Mouse (Mus musculus) embryonic facial prominence, embryonic 13.5 days (tissue): ENCODE results near the gene Zbtb42. TPM values are rescaled to one million over a fixed set of nuclear protein-coding genes. Genes with fewer than 3 reads are reported as not detected.
A peak's percentile ranks its signal among the peaks of the same experiment; 100 is the strongest.

Source experiments
- ATAC-seq: fragments of 200-750 bp; cut with Nextera tagmentation; 2 replicates; pipeline ENCODE4 v1.8.0; 2017; ENCODE audit warnings: low read depth; ENCODE audit not compliant: insufficient number of reproducible peaks, insufficient read depth, low FRiP score, low TSS enrichment
- H3K27ac ChIP-seq: fragments of 300-500 bp; sonication (generic); 2 replicates; pipeline ENCODE4 v1.5.1; 2015; ENCODE audit warnings: moderate library complexity, mild to moderate bottlenecking, inconsistent platforms
- H3K27me3 ChIP-seq: fragments of 300-500 bp; sonication (generic); 2 replicates; pipeline ENCODE4 v1.6.1; 2015; ENCODE audit warnings: mild to moderate bottlenecking, inconsistent platforms
- H3K36me3 ChIP-seq: fragments of 300-500 bp; sonication (generic); 2 replicates; pipeline ENCODE4 v1.6.1; 2015; ENCODE audit warnings: mild to moderate bottlenecking, inconsistent platforms
- H3K4me1 ChIP-seq: fragments of 300-500 bp; sonication (generic); 2 replicates; pipeline ENCODE4 v1.6.1; 2015; ENCODE audit warnings: inconsistent platforms
- H3K4me2 ChIP-seq: fragments of 300-500 bp; sonication (generic); 2 replicates; pipeline ENCODE4 v1.6.1; 2015; ENCODE audit warnings: moderate library complexity, mild to moderate bottlenecking, inconsistent platforms
- H3K4me3 ChIP-seq: fragments of 300-500 bp; sonication (generic); 2 replicates; pipeline ENCODE4 v1.5.1; 2015; ENCODE audit warnings: mild to moderate bottlenecking, inconsistent platforms
- H3K9ac ChIP-seq: fragments of 300-500 bp; sonication (generic); 2 replicates; pipeline ENCODE4 v1.6.1; 2015; ENCODE audit warnings: mild to moderate bottlenecking, inconsistent platforms
- H3K9me3 ChIP-seq: fragments of 300-500 bp; sonication (generic); 2 replicates; pipeline ENCODE4 v1.6.1; 2016; ENCODE audit warnings: inconsistent platforms
- WGBS: fragments of 180-500 bp; shearing (Covaris S2); methylation state at CpG from one replicate; pipeline ENCODE4 v1.1.7; 2015; ENCODE audit warnings: mixed read lengths; 5-methylcytosine and 5-hydroxymethylcytosine counted together
- polyA plus RNA-seq: library from polyadenylated mRNA; unstranded; fragments of >200 nt; fragmentation: Nextera tagmentation; extraction: Ambion mirVana; gene quantifications from 2 replicates; pipeline ENCODE4 v1.2.1, GENCODE M21; 2015

Gene Zbtb42
- polyA plus RNA-seq, 1 experiment from 2014 or later, result 2.3 TPM

DNA sequence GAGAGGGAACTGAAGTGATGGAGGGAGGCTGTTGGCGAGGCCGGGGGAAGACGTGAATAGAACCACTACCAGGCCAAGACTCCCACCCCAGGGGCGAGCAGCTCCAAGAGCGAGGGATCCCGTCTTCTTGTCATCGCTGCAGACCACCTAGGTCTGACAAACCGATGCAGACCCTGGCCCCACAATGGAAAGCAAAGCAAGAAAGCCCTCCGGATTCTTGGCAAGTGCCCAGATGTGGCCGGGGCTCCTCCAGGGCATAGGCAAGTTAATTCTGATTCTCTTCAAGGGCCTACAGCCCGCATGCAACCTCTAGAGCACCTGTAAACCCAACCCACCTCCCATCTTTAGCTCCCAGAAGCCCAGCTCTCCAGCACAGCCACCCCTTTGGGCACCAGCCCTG, 15.3 kb upstream of the Zbtb42 start:
- H3K27ac ChIP-seq, result peak overlapping the region; percentile 56; the same call in 1 of the 2 replicates
- no peak overlapping the region for H3K4me3 ChIP-seq
- peaks cover 94% of the 10 kb centered on the region for H3K36me3 ChIP-seq
- H3K27me3 ChIP-seq, result no peaks in the 10 kb centered on the region
- H3K4me2 ChIP-seq, result no peak overlapping the region
- peaks cover 76% of the 10 kb centered on the region for H3K4me1 ChIP-seq
- WGBS, result 85% methylated on average over 11 of the region's 11 CpGs
- H3K9me3 ChIP-seq, result no peaks in the 10 kb centered on the region
- 0 out of 2 replicates have a peak overlapping the region, but pooled peaks have one; percentile 12 for H3K9ac ChIP-seq
- no peak for ATAC-seq

DNA sequence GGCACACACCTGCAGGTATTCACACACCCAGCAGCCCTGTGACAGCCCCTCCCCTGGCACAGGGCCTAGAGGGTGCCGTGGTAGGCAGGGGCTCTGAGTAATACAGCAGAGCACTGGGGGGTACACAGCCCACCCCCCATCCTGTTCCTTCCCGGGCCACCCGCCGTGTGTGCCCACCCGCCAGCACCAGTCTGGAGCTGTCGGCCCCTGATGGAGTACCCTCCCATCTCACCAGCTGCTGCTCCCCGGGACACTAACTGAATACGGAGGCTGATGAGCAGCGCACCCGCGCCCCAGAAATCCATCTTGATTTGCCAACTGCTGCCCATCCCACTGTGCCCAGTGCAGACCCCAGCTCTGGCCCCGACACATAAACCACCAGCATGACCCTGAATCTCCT, 14.9 kb upstream of the Zbtb42 start:
- Histone ChIP-seq H3K4me1 (peaks cover 76% of the 10 kb centered on the region), H3K27ac (no peak overlapping the region), H3K27me3 (no peaks in the 10 kb centered on the region), H3K4me2 (no peak overlapping the region), H3K9me3 (no peaks in the 10 kb centered on the region), H3K36me3 (peaks cover 94% of the 10 kb centered on the region), H3K9ac (0 out of 2 replicates have a peak overlapping the region, but pooled peaks have one; percentile 12), H3K4me3 (no peak overlapping the region)
- ATAC-seq, result no peak
- 88% methylated on average over 12 of the region's 12 CpGs for WGBS

GRCm38 (mm10) chr12:112664124-112664523, 14.5 kb upstream of the Zbtb42 start:
- peaks cover 94% of the 10 kb centered on the region for H3K36me3 ChIP-seq
- WGBS, result 70% methylated on average over 2 of the region's 2 CpGs
- H3K27me3 ChIP-seq, result no peaks in the 10 kb centered on the region
- no peak overlapping the region for H3K4me2 ChIP-seq
- H3K27ac ChIP-seq, result 0 out of 2 replicates have a peak overlapping the region, but pooled peaks have one; percentile 22
- H3K9me3 ChIP-seq, result no peaks in the 10 kb centered on the region
- H3K4me1 ChIP-seq, result peaks cover 76% of the 10 kb centered on the region
- no peak for ATAC-seq
- H3K9ac ChIP-seq, result 0 out of 2 replicates have a peak overlapping the region, but pooled peaks have one; percentile 12
- no peak overlapping the region for H3K4me3 ChIP-seq

DNA sequence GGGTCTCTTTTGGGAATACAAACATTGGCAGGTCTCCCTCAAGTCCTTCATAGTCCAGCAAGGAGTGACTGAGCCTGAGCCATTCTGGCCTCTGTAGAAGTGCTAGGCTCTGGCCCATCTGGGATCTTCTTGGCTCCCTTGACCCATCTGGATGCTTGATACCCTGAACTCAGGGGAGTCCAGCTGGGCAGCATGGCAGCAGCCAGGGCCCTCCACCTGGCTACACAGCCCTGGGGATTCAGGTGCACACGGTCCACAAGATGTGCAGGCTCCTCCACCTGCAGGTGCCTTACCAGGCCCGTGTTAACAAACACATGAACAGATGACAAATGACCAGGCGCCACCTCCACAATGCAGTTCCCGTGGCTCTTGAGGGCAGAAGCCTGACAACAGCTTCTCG, 14.0 kb upstream of the Zbtb42 start:
- Histone ChIP-seq H3K4me3 (no peak overlapping the region), H3K9me3 (no peaks in the 10 kb centered on the region), H3K4me1 (peaks cover 80% of the 10 kb centered on the region), H3K4me2 (no peak overlapping the region), H3K27ac (peak overlapping the region; percentile 60; the same call in 1 of the 2 replicates), H3K9ac (no peak overlapping the region), H3K36me3 (peaks cover 94% of the 10 kb centered on the region), H3K27me3 (no peaks in the 10 kb centered on the region)
- 82% methylated on average over 5 of the region's 5 CpGs for WGBS
- no peak for ATAC-seq

DNA sequence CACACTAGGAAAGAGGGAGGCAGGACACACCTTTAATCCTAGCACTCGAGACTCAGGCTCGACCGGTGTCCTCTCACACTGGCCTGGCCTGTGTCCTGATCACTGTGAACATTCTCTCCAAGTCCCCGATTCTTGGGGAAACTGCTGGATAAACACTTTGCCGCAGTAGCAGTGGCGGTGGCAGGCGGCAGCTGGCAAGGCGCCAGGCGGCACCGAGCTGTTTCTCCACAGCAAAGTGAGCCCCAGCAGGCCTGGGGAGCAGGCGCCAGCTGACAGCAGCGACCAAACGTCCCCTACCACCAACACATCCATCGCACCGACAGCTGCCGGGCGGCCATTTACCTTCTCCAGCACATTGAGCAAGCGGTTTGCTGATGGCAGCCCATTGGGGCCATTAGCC, 13.2 kb upstream of the Zbtb42 start:
- Histone ChIP-seq H3K4me1 (peaks cover 77% of the 10 kb centered on the region), H3K4me2 (peak overlapping the region; percentile 7; the same call in 1 of the 2 replicates), H3K4me3 (no peak overlapping the region)

DNA sequence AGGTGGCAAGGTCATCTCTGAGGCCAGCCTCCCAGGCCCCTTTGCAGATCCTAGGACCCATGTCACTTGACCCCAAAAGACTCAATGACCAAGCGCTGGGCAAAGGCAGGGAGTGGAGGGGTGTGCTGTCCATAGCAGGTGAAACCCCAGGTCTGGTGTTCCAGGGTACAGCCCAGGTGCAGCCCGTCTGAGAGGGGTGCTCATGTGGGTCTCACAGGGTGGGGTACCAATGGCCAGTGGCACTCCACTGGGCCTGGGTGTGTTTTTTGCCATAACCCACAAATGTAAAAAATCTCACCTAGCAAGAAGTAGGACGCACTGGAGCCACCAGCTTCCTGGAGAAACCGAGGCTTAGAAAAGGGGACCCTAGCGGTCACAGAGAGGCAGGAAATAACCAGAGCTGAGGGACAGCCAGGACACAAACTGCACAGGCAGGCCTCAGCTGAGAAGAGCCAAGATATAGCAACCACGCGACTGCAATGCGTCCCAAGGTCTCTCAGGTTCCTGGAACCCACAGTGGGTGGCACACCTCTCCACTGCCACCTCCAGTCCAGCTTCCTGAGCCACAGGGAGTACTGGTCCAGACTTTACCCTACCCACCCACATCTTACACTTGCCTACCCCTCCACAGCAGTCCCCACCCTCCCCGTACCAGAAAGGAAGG, 12.6 kb upstream of the Zbtb42 start:
- H3K9ac ChIP-seq, result peak overlapping the region; percentile 36
- H3K4me2 ChIP-seq, result peak overlapping the region; percentile 7; the same call in 1 of the 2 replicates
- H3K27ac ChIP-seq, result peak overlapping the region; percentile 60
- ATAC-seq, result no peak
- peaks cover 94% of the 10 kb centered on the region for H3K36me3 ChIP-seq
- WGBS, result 89% methylated on average over 9 of the region's 9 CpGs
- no peak overlapping the region for H3K4me3 ChIP-seq
- no peaks in the 10 kb centered on the region for H3K9me3 ChIP-seq
- H3K27me3 ChIP-seq, result no peaks in the 10 kb centered on the region
- peaks cover 77% of the 10 kb centered on the region for H3K4me1 ChIP-seq

More for the DNA sequence above, 13.2 kb upstream of the Zbtb42 start:
- H3K9ac ChIP-seq, result peak overlapping the region; percentile 36; the same call in 1 of the 2 replicates
- no peak for ATAC-seq
- H3K36me3 ChIP-seq, result peaks cover 94% of the 10 kb centered on the region
- no peaks in the 10 kb centered on the region for H3K27me3 ChIP-seq
- H3K9me3 ChIP-seq, result no peaks in the 10 kb centered on the region
- 66% methylated on average over 18 of the region's 18 CpGs for WGBS
- peak overlapping the region; percentile 60 for H3K27ac ChIP-seq

GRCm38 (mm10) chr12:112667619-112668297, 10.9 kb upstream of the Zbtb42 start:
- Histone ChIP-seq H3K4me3 (no peak overlapping the region), H3K4me1 (peaks cover 77% of the 10 kb centered on the region), H3K4me2 (no peak overlapping the region), H3K27ac (no peak overlapping the region; the same call in 1 of the 2 replicates), H3K27me3 (no peaks in the 10 kb centered on the region), H3K9me3 (no peaks in the 10 kb centered on the region), H3K9ac (no peak overlapping the region), H3K36me3 (peaks cover 80% of the 10 kb centered on the region)
- 80% methylated on average over 10 of the region's 10 CpGs for WGBS
- no peak for ATAC-seq

- no peak for ATAC-seq
- no peak overlapping the region for H3K27ac ChIP-seq
- WGBS, result 53% methylated on average over 9 of the region's 9 CpGs
- peak overlapping the region; percentile 85 for H3K4me2 ChIP-seq
- H3K9ac ChIP-seq, result peak overlapping the region; percentile 51
- H3K4me1 ChIP-seq, result peaks cover 67% of the 10 kb centered on the region
- no peaks in the 10 kb centered on the region for H3K27me3 ChIP-seq
- no peaks in the 10 kb centered on the region for H3K9me3 ChIP-seq
- peaks cover 54% of the 10 kb centered on the region for H3K36me3 ChIP-seq
- H3K4me3 ChIP-seq, result no peak overlapping the region
Observed at GRCm38 (mm10) chr12:112670718-112671393, 7.8 kb upstream of the Zbtb42 start.

GRCm38 (mm10) chr12:112671891-112672290, 6.7 kb upstream of the Zbtb42 start:
- peak overlapping the region; percentile 51; the same call in 1 of the 2 replicates for H3K9ac ChIP-seq

DNA sequence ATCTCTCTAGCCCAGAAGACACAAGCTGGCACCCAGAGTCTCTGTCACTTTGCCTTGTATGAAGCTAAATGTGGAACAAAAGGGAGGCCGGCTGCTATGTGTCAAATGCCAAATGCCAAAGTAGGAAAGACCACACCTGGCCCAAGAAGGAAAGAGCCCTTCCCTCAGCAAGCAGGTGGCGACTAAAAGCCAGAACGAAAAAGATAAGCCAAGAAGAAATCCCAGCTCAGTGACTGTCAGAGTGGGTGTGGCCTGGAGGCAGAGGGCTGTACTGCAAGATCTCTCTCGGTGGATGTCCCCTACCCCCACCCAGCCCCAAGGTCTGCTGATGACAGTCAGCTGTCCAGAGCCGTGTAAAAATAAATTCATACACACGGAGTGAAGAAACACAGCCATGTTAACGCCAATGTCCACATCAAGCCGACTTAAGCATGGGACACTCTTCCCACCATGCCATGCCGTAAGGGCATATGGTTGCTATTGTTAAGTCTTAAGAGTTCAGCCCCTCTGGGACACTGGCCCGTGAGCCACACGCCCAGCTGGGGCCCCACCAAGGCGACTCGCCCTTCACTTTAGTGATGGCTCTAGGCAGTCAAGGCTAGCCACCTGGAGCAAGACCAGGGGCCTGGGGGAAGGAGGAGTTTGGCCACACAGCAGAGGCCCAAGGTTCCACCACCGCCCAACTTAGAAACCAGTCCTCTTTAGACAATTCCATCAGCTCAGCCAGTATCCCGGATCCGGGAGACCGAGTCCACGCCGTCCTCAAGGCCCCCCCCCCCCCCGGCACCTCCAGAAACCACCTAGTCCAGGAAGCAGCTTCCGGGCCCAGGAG, 5.7 kb upstream of the Zbtb42 start:
- Histone ChIP-seq H3K9me3 (no peaks in the 10 kb centered on the region), H3K27ac (peak overlapping the region; percentile 95), H3K9ac (peak overlapping the region; percentile 99), H3K4me2 (peak overlapping the region; percentile 85), H3K36me3 (peaks cover 33% of the 10 kb centered on the region), H3K4me3 (peak overlapping the region; percentile 100), H3K27me3 (peaks cover 10% of the 10 kb centered on the region), H3K4me1 (peaks cover 49% of the 10 kb centered on the region)
- no peak for ATAC-seq
- 6% methylated on average over 21 of the region's 21 CpGs for WGBS

More at GRCm38 (mm10) chr12:112671891-112672290, 6.7 kb upstream of the Zbtb42 start:
- no peak for ATAC-seq
- H3K9me3 ChIP-seq, result no peaks in the 10 kb centered on the region
- H3K4me3 ChIP-seq, result peak overlapping the region; percentile 100
- H3K36me3 ChIP-seq, result peaks cover 44% of the 10 kb centered on the region
- H3K4me2 ChIP-seq, result peak overlapping the region; percentile 85
- WGBS, result 82% methylated on average over 7 of the region's 7 CpGs
- no peaks in the 10 kb centered on the region for H3K27me3 ChIP-seq
- H3K4me1 ChIP-seq, result peaks cover 56% of the 10 kb centered on the region
- H3K27ac ChIP-seq, result no peak overlapping the region
